ENCODE assay signal across 11 mouse cellular contexts in genomic region chr4:108318649-108319615, GRCm38 (mm10). TPM values are rescaled to one million over a fixed set of nuclear protein-coding genes. Genes with fewer than 3 reads are reported as not detected.
DNase-seq lines count a peak whose midpoint lies in the region; ATAC-seq and TF ChIP-seq lines count a peak whose summit lies in the region.
"Had no signal": no experiment of that assay in that cellular context is flagged by ENCODE, and none has a peak within 500 bp of the region (broad histone marks: within the 10 kb centered on the region; RNA-seq: fewer than 3 reads in every experiment).

No protein-coding gene starts in this region.

- no peak for TF ChIP-seq POLR2A in thymus, adult 2 months (IDR thresholded peaks at IDR 0.05; ENCODE audit: control insufficient read depth, extremely low read depth, insufficient read depth, low read length, poor library complexity)

- H3K4me2 ChIP-seq in kidney, postnatal 0 days (ENCODE audit: low read length): no peak overlapping the region
- H3K4me2 ChIP-seq in kidney, embryonic 14.5 days (replicated peaks; ENCODE audit: low read depth, low read length): no peak overlapping the region
- H3K4me2 ChIP-seq: midbrain, embryonic 15.5 days had no signal

- H3K9ac ChIP-seq in kidney, postnatal 0 days (ENCODE audit: low read depth, low read length): no peak overlapping the region
- no peak overlapping the region for H3K9ac ChIP-seq in kidney, embryonic 14.5 days (ENCODE audit: low read depth, low read length)
- H3K9ac ChIP-seq: midbrain, embryonic 15.5 days had no signal

- no peaks in the 10 kb centered on the region for H3K4me1 ChIP-seq in kidney, postnatal 0 days (replicated peaks; ENCODE audit: insufficient read depth, low read length)
- no peaks in the 10 kb centered on the region; the same call in 1 of the 2 replicates for H3K4me1 ChIP-seq in kidney, embryonic 14.5 days (ENCODE audit: control insufficient read depth, insufficient read depth, low read length)
- peaks cover 25% of the 10 kb centered on the region for H3K4me1 ChIP-seq in thymus, adult 2 months (replicated peaks; ENCODE audit: control insufficient read depth, insufficient read depth, low read length)
- H3K4me1 ChIP-seq: midbrain, embryonic 15.5 days had no signal

- no peaks in the 10 kb centered on the region for H3K36me3 ChIP-seq in kidney, postnatal 0 days (ENCODE audit: insufficient read depth, low read length)
- H3K36me3 ChIP-seq in kidney, embryonic 14.5 days (ENCODE audit: control insufficient read depth, insufficient read depth, low read length): no peaks in the 10 kb centered on the region
- H3K36me3 ChIP-seq in thymus, adult 2 months (ENCODE audit: control insufficient read depth, insufficient read depth, low read length): no peaks in the 10 kb centered on the region
- H3K36me3 ChIP-seq: midbrain, embryonic 15.5 days had no signal

- no peak overlapping the region for H3K27ac ChIP-seq in kidney, postnatal 0 days
- H3K27ac ChIP-seq in kidney, embryonic 14.5 days (ENCODE audit: low read depth, low read length): no peak overlapping the region
- peak overlapping the region; percentile 98 for H3K27ac ChIP-seq in thymus, adult 2 months (ENCODE audit: control insufficient read depth, insufficient read depth, low read length)
- H3K27ac ChIP-seq: midbrain, embryonic 15.5 days had no signal

- 61% methylated on average over 7 of the region's 8 CpGs for WGBS in kidney, postnatal 0 days
- WGBS in kidney, embryonic 14.5 days: 71% methylated on average over 7 of the region's 8 CpGs
- 35% methylated on average over 7 of the region's 8 CpGs for WGBS in thymus, adult 2 months

- no peaks in the 10 kb centered on the region for H3K9me3 ChIP-seq in kidney, postnatal 0 days (replicated peaks; ENCODE audit: low read length)
- H3K9me3 ChIP-seq in kidney, embryonic 14.5 days (ENCODE audit: control insufficient read depth, low read length): no peaks in the 10 kb centered on the region
- H3K9me3 ChIP-seq: midbrain, embryonic 15.5 days had no signal

- no peak overlapping the region for H3K4me3 ChIP-seq in kidney, postnatal 0 days (replicated peaks; ENCODE audit: low read depth, low read length)
- H3K4me3 ChIP-seq in kidney, embryonic 14.5 days (ENCODE audit: low read length): no peak overlapping the region
- H3K4me3 ChIP-seq in thymus, adult 2 months (ENCODE audit: control insufficient read depth, insufficient read depth, low read length): no peak overlapping the region
- H3K4me3 ChIP-seq: midbrain, embryonic 15.5 days had no signal

- peak; percentile 38 for DNase-seq in kidney, postnatal 0 days (ENCODE audit: low spot score)
- peak; percentile 93 for DNase-seq in T-cell, adult 2 months (ENCODE audit: low spot score)
- peak; percentile 70 for DNase-seq in lung, postnatal 25 days (ENCODE audit: low spot score)
- DNase-seq in thymus, adult 2 months: peak; percentile 78
- DNase-seq in urinary bladder, adult 18-20 months (ENCODE audit: low spot score in 2 of 2): no peak
- no peak for DNase-seq in left cerebral cortex, postnatal 4 days
- no peak for DNase-seq in left cerebral cortex, adult 8-10 months (ENCODE audit: low spot score in 2 of 2)
- DNase-seq: heart, postnatal 4 days had no signal

- no peaks in the 10 kb centered on the region for H3K27me3 ChIP-seq in kidney, postnatal 0 days (ENCODE audit: insufficient read depth, low read length)
- no peaks in the 10 kb centered on the region for H3K27me3 ChIP-seq in kidney, embryonic 14.5 days (ENCODE audit: control insufficient read depth, insufficient read depth, low read length)
- no peaks in the 10 kb centered on the region for H3K27me3 ChIP-seq in thymus, adult 2 months (ENCODE audit: control insufficient read depth, insufficient read depth, low read length)
- H3K27me3 ChIP-seq: midbrain, embryonic 15.5 days; Patski had no signal

- no peak for TF ChIP-seq CTCF in kidney, postnatal 0 days (IDR thresholded peaks at IDR 0.05; ENCODE audit: low read depth)
- no peak for TF ChIP-seq CTCF in thymus, adult 2 months (IDR thresholded peaks at IDR 0.05; ENCODE audit: borderline replicate concordance, control insufficient read depth, extremely low read depth, insufficient read depth, low read length, poor library complexity)

- intact Hi-C loops in left cerebral cortex, postnatal 4 days (cut with DNase I): no loop called here

- no peak for ATAC-seq in kidney, postnatal 0 days (replicated peaks; ENCODE audit: low FRiP score, low read depth)
- no peak for ATAC-seq in kidney, embryonic 14.5 days (ENCODE audit: low FRiP score, low TSS enrichment)
- ATAC-seq: midbrain, embryonic 15.5 days; Patski had no signal

RNA-seq across cellular contexts. Expression of gene Coa7, which starts 9.0 kb away (rescaled TPM):
- polyA plus RNA-seq in kidney, postnatal 0 days (2015; fragmentation: Nextera tagmentation; extraction: Ambion mirVana): 66.6 and 66.8 TPM in 2 replicates
- 58.1 and 67.7 TPM in 2 replicates for polyA plus RNA-seq in kidney, embryonic 14.5 days (2014; fragmentation: Nextera tagmentation; extraction: Ambion mirVana)
- polyA plus RNA-seq in thymus, adult 2 months (2012; rRNA removed): 9.4 and 10.0 TPM in 2 replicates
- 10 to 100 TPM; 31.2 to 40.7 TPM for total RNA-seq in left cerebral cortex, postnatal 4 days (2021)
- total RNA-seq in left cerebral cortex, adult 8-10 months (2022): 10 to 100 TPM; 25.7 to 32.0 (median 29.2) TPM

RNA-seq across cellular contexts. Expression of gene Zyg11b, which starts 18.0 kb away (rescaled TPM):
- polyA plus RNA-seq in kidney, postnatal 0 days (2015; fragmentation: Nextera tagmentation; extraction: Ambion mirVana): 7.4 and 7.5 TPM in 2 replicates
- 9.4 and 17.2 TPM in 2 replicates for polyA plus RNA-seq in kidney, embryonic 14.5 days (2014; fragmentation: Nextera tagmentation; extraction: Ambion mirVana)
- 18.0 and 18.7 TPM in 2 replicates for polyA plus RNA-seq in thymus, adult 2 months (2012; rRNA removed)
- total RNA-seq in left cerebral cortex, postnatal 4 days (2021): 100 to 1,000 TPM; 150 to 152 TPM
- total RNA-seq in left cerebral cortex, adult 8-10 months (2022): 100 to 1,000 TPM in 2 of 4 experiments, 10 to 100 TPM in 2; 84.5 to 105 (median 95.2) TPM

Comparison
In these comparisons a context has a peak if more than half of its experiments do, and no peak if none do; other contexts are left out.
1. DNase-seq: peak in kidney, postnatal 0 days (single experiment), T-cell, adult 2 months (single experiment), lung, postnatal 25 days (single experiment) and thymus, adult 2 months (single experiment); none in urinary bladder, adult 18-20 months (0 of 2), left cerebral cortex, postnatal 4 days (single experiment) and left cerebral cortex, adult 8-10 months (0 of 2).